Mouse (Mus musculus) intestine, postnatal 0 days (tissue): ENCODE results near the gene Zfp819. TPM values are rescaled to one million over a fixed set of nuclear protein-coding genes. Genes with fewer than 3 reads are reported as not detected.

Experiments used
- ATAC-seq: fragments of 200-750 bp; cut with Nextera tagmentation; 2 replicates; pipeline ENCODE4 v1.8.0; 2017; ENCODE audit warnings: mild to moderate bottlenecking, moderate TSS enrichment, moderate library complexity
- H3K27ac ChIP-seq: fragments of 300-500 bp; sonication (generic); 2 replicates; pipeline ENCODE4 v1.5.1; 2014; ENCODE audit warnings: mild to moderate bottlenecking, low read depth, low read length, moderate library complexity
- H3K27me3 ChIP-seq: fragments of 300-500 bp; sonication (generic); replicated peaks from 2 replicates; pipeline ENCODE4 v1.6.1; 2014; ENCODE audit warnings: low read length, mixed read lengths; ENCODE audit not compliant: control insufficient read depth, insufficient read depth
- H3K36me3 ChIP-seq: fragments of 300-500 bp; sonication (generic); 2 replicates; pipeline ENCODE4 v1.6.1; 2014; ENCODE audit warnings: mild to moderate bottlenecking, moderate library complexity; ENCODE audit not compliant: control insufficient read depth, insufficient read depth
- H3K4me1 ChIP-seq: fragments of 300-500 bp; sonication (generic); replicated peaks from 2 replicates; pipeline ENCODE4 v1.6.1; 2014; ENCODE audit warnings: antibody characterized with exemption, low read length, mixed read lengths; ENCODE audit not compliant: control insufficient read depth, insufficient read depth
- H3K4me2 ChIP-seq: fragments of 300-500 bp; sonication (generic); replicated peaks from 2 replicates; pipeline ENCODE4 v1.6.1; 2014; ENCODE audit warnings: low read depth, mild to moderate bottlenecking, moderate library complexity
- H3K4me3 ChIP-seq: fragments of 300-500 bp; sonication (generic); 2 replicates; pipeline ENCODE4 v1.5.1; 2014; ENCODE audit warnings: low read depth, low read length
- H3K9ac ChIP-seq: fragments of 300-500 bp; sonication (generic); 2 replicates; pipeline ENCODE4 v1.6.1; 2014; ENCODE audit warnings: mild to moderate bottlenecking, low read depth, low read length
- H3K9me3 ChIP-seq: fragments of 300-500 bp; sonication (generic); 2 replicates; pipeline ENCODE4 v1.6.1; 2016; ENCODE audit warnings: mixed run types; ENCODE audit not compliant: control insufficient read depth
- CTCF ChIP-seq: sonication (generic); IDR thresholded peaks from 2 replicates; pipeline ENCODE4 v1.5.1; 2016; ENCODE audit warnings: low read depth, mild to moderate bottlenecking, control low read depth, antibody characterized with exemption, moderate library complexity
- WGBS: fragments of 180-500 bp; shearing (Covaris S2); extraction: QIAGEN DNeasy Blood & Tissue Kit; methylation state at CpG from one replicate; pipeline ENCODE4 v1.1.7; 2014; 5-methylcytosine and 5-hydroxymethylcytosine counted together
- polyA plus RNA-seq: library from polyadenylated mRNA; unstranded; fragments of >200 nt; fragmentation: Nextera tagmentation; extraction: Ambion mirVana; gene quantifications from 2 replicates; pipeline ENCODE4 v1.2.1, GENCODE M21; 2015

The Zfp819 gene
- polyA plus RNA-seq, 1 experiment from 2014 or later: not detected

DNA sequence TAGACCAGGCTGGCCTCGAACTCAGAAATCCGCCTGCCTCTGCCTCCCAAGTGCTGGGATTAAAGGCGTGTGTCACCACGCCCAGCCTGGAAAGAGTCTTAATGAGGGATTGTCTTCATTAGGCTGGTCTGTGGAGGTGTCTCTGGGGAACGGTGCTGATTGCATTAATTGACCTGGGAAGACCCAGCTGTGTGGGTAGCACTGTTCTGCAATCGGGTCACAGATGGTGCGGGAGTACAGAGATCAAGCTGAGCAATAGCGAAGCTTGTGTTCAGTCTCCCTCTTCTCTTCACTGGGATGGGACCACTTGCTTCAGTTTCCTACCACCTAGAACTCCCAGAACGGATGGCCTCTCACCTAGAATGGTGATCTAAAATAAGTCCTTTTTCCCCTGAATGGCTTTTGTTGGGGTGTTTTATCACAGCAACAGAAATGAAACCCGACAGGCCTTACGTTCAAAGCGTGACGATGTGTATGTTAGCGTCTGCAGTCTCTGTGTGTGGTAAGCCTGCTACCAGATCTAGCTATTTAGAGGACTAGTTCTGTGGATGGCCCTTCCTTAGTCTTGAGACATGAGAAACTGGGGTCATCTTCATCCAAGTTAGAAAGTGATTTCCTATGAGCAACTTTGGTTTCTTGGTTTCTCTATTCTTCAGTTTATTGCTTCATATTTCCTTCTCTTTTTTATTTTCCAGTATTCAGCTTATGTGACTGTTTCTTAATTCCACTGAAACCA lies 7.0 kb downstream of the Zfp819 start:
- 90% methylated on average over 14 of the region's 14 CpGs for WGBS
- Histone ChIP-seq H3K27me3 (no peaks in the 10 kb centered on the region), H3K27ac (no peak overlapping the region), H3K4me2 (no peak overlapping the region), H3K9me3 (no peaks in the 10 kb centered on the region), H3K4me3 (no peak overlapping the region), H3K4me1 (no peaks in the 10 kb centered on the region), H3K36me3 (no peaks in the 10 kb centered on the region), H3K9ac (no peak overlapping the region)
- TF ChIP-seq CTCF: no peak
- no peak for ATAC-seq

DNA sequence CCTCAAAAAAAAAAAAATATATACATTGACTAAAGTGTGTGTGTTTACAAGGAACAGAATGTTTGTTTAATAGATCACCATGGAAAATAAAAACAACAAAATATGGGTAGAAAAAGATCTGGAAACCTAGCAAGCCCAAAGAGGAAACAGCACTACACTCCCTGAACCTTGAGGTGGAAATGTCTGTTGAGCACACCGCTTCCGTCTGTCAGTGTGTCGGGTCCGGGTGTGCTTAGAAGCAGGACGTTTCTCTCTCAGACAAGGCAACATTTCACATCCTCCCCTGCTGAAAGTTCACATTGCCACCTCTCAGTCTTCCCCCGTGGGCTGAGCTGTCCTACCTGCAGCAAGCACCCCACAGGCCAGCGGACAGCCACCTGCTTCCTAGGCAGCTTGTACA lies 16.0 kb downstream of the Zfp819 start:
- 78% methylated on average over 7 of the region's 7 CpGs for WGBS
- TF ChIP-seq CTCF: no peak
- H3K27me3 ChIP-seq: no peaks in the 10 kb centered on the region
- ATAC-seq: no peak
- no peak overlapping the region for H3K9ac ChIP-seq
- no peak overlapping the region for H3K27ac ChIP-seq
- H3K4me3 ChIP-seq: no peak overlapping the region
- H3K36me3 ChIP-seq: no peaks in the 10 kb centered on the region
- H3K4me1 ChIP-seq: no peaks in the 10 kb centered on the region
- no peaks in the 10 kb centered on the region for H3K9me3 ChIP-seq
- H3K4me2 ChIP-seq: no peak overlapping the region

DNA sequence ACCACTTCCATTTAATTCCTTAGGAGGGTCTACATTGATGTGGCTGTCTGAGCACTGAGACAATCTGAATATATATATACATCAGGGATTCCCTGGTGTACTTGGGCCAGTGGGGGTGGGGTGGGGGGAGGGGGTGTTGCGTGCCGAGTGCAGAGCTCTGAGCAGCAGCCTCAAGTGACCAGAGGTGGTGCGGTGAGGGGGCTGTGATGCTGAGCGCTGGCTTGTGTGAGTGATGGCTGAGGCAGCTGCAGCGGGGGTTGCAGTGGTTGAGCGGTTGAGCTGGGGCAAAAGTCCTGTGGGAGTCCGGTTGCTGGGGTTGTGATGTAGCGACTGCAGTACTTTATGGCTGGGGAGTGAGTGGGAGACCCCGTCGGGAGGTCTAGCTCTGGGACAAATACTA lies 16.9 kb downstream of the Zfp819 start:
- Histone ChIP-seq H3K27me3 (no peaks in the 10 kb centered on the region), H3K4me2 (no peak overlapping the region)

DNA sequence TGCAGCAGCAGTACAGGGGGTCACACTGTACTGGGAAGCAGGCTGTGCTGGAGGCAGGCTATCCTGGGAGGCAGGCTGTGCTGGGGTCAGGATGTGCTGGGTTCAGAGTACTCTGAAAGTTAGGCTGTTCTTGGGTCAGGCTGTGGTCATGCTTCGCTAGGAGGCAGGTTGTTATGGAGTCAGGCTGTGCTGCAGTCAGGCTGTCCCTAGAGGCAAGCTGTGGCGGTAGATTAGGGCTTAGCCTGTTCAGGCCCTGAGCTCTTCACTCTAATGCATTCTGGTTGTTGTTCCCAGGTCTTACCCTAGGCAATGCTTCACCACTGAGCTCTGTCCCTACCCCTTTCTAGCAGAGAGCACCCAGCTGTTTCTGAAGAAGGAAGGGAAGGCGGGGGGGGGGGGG lies 18.1 kb downstream of the Zfp819 start:
- no peak overlapping the region for H3K4me2 ChIP-seq
- no peaks in the 10 kb centered on the region for H3K27me3 ChIP-seq
- no peaks in the 10 kb centered on the region for H3K36me3 ChIP-seq
- no peaks in the 10 kb centered on the region for H3K9me3 ChIP-seq
- H3K4me3 ChIP-seq: no peak overlapping the region
- no peaks in the 10 kb centered on the region for H3K4me1 ChIP-seq
- WGBS: 75% methylated on average over 3 of the region's 3 CpGs
- no peak overlapping the region for H3K27ac ChIP-seq
- no peak for TF ChIP-seq CTCF
- no peak overlapping the region for H3K9ac ChIP-seq
- no peak for ATAC-seq

More for the DNA sequence above, 16.9 kb downstream of the Zfp819 start:
- H3K9ac ChIP-seq: no peak overlapping the region
- H3K4me3 ChIP-seq: no peak overlapping the region
- no peak overlapping the region for H3K27ac ChIP-seq
- no peak for ATAC-seq
- no peaks in the 10 kb centered on the region for H3K4me1 ChIP-seq
- H3K9me3 ChIP-seq: no peaks in the 10 kb centered on the region
- WGBS: 31% methylated on average over 10 of the region's 10 CpGs
- no peaks in the 10 kb centered on the region for H3K36me3 ChIP-seq
- TF ChIP-seq CTCF: no peak

DNA sequence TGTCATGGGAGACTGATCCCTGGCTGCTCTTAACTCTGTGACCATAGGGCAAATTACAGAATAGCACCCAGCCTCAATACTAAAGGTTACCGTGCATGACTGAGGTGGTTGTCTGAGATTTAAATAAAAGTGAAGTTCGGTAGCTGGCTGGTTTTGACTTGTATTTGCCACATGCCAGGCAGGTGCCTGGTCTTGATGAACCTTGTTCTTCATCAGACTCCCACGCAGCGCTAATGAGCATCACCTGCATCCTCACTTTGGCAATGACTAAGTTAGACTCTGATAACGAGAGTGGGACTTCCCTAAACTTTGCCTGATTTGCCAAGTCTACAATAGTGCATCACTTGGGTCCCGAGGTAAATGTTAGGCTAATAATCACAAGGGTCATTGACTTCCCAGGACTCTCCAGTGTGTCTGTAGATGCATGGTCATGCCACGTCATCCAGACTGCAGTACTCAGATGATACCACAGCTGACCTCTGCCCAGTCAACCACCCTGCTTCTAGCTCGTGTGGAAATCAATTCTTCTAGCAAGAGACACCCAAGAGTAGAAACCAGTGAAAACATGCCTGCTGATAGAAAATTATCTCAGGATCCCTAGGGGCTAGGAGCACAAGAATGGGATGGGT lies 18.9 kb downstream of the Zfp819 start:
- Histone ChIP-seq H3K9ac (no peak overlapping the region), H3K9me3 (no peaks in the 10 kb centered on the region), H3K36me3 (no peaks in the 10 kb centered on the region), H3K27ac (peak overlapping the region; percentile 62), H3K4me3 (no peak overlapping the region), H3K27me3 (no peaks in the 10 kb centered on the region), H3K4me2 (no peak overlapping the region), H3K4me1 (no peaks in the 10 kb centered on the region)
- no peak for TF ChIP-seq CTCF
- peak; percentile 96 for ATAC-seq
- 74% methylated on average over 8 of the region's 8 CpGs for WGBS

DNA sequence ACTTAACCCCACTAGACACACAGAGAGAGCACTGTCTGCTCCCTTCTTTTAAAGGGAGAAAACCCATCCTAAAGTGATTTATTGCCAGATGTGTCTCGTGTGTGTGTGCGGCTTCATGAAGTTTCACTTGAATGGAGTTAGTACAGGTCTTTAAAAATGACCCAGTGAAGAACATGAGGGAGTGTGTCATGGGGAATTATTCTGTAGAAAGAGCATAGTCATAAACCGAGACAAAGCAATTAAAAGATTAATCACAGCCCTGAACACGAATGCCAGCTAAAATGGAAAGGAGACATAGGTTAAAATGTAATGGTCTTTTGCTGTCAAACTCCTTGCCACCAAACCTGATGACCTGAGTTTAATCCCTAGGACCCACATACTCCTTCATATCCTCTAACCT lies 27.0 kb downstream of the Zfp819 start:
- no peak overlapping the region; the same call in 1 of the 2 replicates for H3K27ac ChIP-seq
- H3K27me3 ChIP-seq: no peaks in the 10 kb centered on the region
- peak; percentile 48 for ATAC-seq
- 27% methylated on average over 4 of the region's 4 CpGs for WGBS
- peak overlapping the region; percentile 30 for H3K4me2 ChIP-seq
- no peaks in the 10 kb centered on the region for H3K9me3 ChIP-seq
- no peak for TF ChIP-seq CTCF
- no peak overlapping the region for H3K4me3 ChIP-seq
- H3K9ac ChIP-seq: no peak overlapping the region
- H3K4me1 ChIP-seq: peaks cover 6% of the 10 kb centered on the region; the same call in 1 of the 2 replicates
- H3K36me3 ChIP-seq: no peaks in the 10 kb centered on the region
